Mouse (Mus musculus): ENCODE measurements at regions not wholly inside any gene's neighbourhood (a gene's known extent, or its start where the extent isn't known, plus 50 kb on each side); places are given as distances from the start of the nearest gene placed in this dataset.

DNA sequence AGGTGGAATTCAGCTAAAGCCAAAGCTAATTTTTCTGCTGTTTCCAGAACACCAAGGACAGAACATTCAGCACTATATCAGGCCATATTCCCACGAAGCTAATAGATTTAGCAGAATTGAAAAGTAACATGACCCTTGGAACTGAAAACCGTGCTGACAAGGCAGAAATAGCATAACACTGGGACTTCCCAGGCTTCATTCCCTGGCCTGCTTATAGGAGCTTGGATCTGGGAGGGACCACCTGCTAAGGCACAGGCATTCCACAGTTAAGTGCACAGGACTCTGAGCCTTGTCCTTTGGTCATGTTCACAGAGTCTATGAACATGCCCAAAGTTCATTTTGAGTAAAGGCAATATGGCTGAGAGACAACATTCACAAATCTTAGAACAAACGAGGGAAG, 902.8 kb downstream of the Flrt2 start:
- intact Hi-C loops (cut with DNase I): no loop called here
- no peak for DNase-seq

DNA sequence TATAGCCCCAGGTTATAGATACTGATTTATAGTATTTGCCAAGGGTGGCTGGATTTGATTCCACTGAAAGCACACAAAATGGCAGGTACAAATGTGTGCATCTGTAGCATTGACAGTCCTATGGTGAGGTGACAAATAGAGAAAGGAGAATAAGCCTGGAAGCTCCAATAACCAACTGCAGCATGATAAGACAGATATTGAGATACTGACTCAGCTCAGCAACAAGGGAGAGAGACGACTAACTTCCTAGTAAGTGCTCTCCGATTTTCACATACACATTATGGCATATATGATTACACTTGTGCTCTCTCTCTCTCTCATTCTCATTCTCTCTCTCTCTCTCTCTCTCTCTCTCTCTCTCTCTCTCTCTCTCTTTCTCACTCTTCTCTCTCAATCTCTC, 923.1 kb downstream of the Flrt2 start:
- DNase-seq: no peak
- intact Hi-C loops (cut with DNase I): no loop called here

DNA sequence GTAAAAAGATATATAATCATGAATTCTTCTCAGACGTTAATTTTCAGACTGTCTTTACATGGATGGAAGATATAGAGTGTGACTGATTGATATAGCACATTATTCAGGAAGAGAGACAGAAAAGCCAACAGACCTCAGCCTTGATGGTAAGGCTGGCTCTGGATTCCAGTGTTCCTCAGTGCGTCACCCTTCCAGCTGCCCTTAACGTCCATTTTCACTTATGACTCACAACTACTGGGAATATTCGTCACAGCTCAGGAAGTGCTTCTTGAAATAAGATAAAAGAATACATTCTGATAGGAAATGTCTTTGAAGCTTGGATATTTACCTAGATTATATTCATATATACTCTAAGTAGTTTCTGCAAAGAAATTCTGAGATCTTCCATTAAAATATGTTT, 923.8 kb downstream of the Flrt2 start:
- intact Hi-C loops (cut with DNase I): no loop called here
- DNase-seq: no peak

DNA sequence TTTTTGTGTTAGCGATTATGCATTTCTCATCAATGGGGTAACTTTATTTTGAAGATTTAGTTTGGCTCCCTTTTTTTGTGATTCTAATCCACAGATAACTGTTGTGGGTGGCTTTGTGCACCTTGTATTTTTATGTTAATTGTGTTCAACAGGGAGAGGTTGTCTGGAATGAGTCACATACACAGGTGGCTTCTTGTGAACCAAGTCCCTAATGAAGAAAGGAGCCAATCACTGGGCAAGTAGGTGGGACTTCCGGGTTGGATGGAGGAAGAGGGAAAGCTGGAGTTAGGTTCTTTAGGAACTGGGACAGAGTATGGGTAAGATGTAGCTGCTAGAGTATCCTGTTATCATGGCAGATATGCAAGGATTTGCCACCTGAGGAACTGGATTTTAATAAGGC, 925.2 kb downstream of the Flrt2 start:
- DNase-seq: no peak
- intact Hi-C loops (cut with DNase I): no loop called here

Measured in gastrocnemius, postnatal 36 days (tissue).